Mouse (Mus musculus) heart, adult 2 months (tissue): ENCODE measurements around the gene Smurf1.

ENCODE experiments used
- CTCF ChIP-seq: fragments of 200-600 bp; IDR thresholded peaks from 2 replicates; pipeline ENCODE4 v1.8.1; 2022; ENCODE audit warnings: antibody characterized with exemption, mild to moderate bottlenecking, moderate library complexity
- EP300 ChIP-seq: fragments of 200-500 bp; IDR thresholded peaks from 2 replicates; pipeline ENCODE4 v1.6.1; 2011; ENCODE audit warnings: low read depth, low read length, control low read depth; ENCODE audit not compliant: insufficient read depth
- POLR2A ChIP-seq: fragments of 200-500 bp; IDR thresholded peaks from 2 replicates; pipeline ENCODE4 v1.6.1; 2011; ENCODE audit warnings: mild to moderate bottlenecking, low read depth, low read length, control low read depth; ENCODE audit not compliant: insufficient read depth

DNA sequence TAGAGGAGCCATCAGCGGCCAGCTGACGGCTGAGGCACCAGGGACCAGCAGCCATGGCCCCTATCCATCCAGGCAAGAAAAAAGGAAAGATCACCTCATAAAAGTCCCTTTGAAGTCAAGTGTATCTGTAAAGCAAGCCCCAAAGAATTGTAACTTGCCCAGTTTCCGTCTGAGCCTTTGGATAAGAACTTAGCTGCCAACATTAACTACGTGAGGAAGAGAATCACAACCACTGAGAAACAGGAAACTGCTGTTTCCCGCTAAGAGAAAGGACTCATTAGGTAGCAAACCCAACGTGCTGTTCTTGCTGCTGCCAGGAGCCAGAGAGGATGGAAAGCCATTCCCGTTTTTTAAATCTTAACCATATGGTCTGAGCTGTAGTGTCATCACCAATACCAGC is 94.9 kb downstream of the Smurf1 start:
- TF ChIP-seq CTCF = no peak
- no peak for TF ChIP-seq POLR2A
- no peak for TF ChIP-seq EP300
